Mouse (Mus musculus): ENCODE results near the gene Ift172.

DNA sequence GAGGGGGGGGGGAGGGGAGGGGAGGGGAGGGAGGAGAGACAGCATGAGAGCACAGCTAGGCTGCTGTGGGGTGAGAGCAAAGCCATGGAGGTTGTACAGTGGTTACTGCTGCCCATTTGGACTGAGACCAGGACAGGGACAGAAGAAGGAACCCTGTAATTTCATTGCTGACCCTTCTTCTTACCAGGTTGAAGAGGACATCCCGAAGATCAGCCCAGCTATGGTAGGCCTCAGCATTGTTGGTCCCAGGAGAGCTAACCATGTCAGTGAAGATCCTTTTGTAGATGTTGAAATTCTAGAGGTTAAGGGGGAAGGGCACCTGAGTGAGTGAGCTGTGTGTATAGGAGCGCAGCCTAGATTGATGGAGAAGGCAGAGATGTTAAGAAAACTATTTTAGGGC, 35.5 kb downstream of the Ift172 start:
- TF ChIP-seq POLR2A (IDR thresholded peaks at IDR 0.05; ENCODE audit: low read depth, low read length) = no peak
- no peak for TF ChIP-seq CTCF (IDR thresholded peaks at IDR 0.05; ENCODE audit: extremely low read depth, insufficient read length, insufficient replicate concordance, low read depth, low read length)
